Mouse (Mus musculus): ENCODE measurements around the gene Vamp8.

Vamp8 gene

GRCm38 (mm10) chr6:72347166-72347941 lies 43.1 kb downstream of the Vamp8 start, which contains the start of gene 0610030E20Rik:
0610030E20Rik (plus strand) TSS chr6:72347317.
- peak; percentile 76 for DNase-seq

- no peak for DNase-seq
These were observed 44.2 kb downstream of the Vamp8 start for GRCm38 (mm10) chr6:72346261-72346660.

- no peak for DNase-seq
These were observed 44.9 kb downstream of the Vamp8 start for GRCm38 (mm10) chr6:72345633-72346032.

- DNase-seq, result peak; percentile 93
These were observed 45.4 kb downstream of the Vamp8 start, which contains the start of gene Usp39 for GRCm38 (mm10) chr6:72345074-72345567. Usp39 (minus strand) TSS chr6:72345184.

- DNase-seq, result no peak
These were observed 46.0 kb downstream of the Vamp8 start for GRCm38 (mm10) chr6:72344396-72345073.

- DNase-seq, result no peak
These were observed 50.0 kb downstream of the Vamp8 start for GRCm38 (mm10) chr6:72340481-72340880.

Data from lung, postnatal 14 days (tissue).